Mouse (Mus musculus) heart, adult 2 months (tissue): Measurements from ENCODE around the gene Rhbdl1. TPM values are rescaled to one million over a fixed set of nuclear protein-coding genes. Genes with fewer than 3 reads are reported as not detected.

ENCODE experiments used
- DNase-seq, 2 experiments: peaks; one replicate each; pipeline ENCODE4 v3.0.0; 2021
- H3K27ac ChIP-seq: fragments of 200-600 bp; 2 replicates; pipeline ENCODE4 v1.8.1; 2022
- H3K27me3 ChIP-seq: fragments of 200-500 bp; 2 replicates; pipeline ENCODE4 v1.6.1; 2012; ENCODE audit warnings: mild to moderate bottlenecking, low read length, inconsistent platforms, mixed read lengths; ENCODE audit not compliant: control insufficient read depth, insufficient read depth
- H3K36me3 ChIP-seq: fragments of 200-500 bp; 2 replicates; pipeline ENCODE4 v1.6.1; 2012; ENCODE audit warnings: low read length, inconsistent platforms; ENCODE audit not compliant: control insufficient read depth, insufficient read depth
- H3K4me1 ChIP-seq: fragments of 200-500 bp; 2 replicates; pipeline ENCODE4 v1.6.1; 2011; ENCODE audit warnings: low read length; ENCODE audit not compliant: control insufficient read depth, insufficient read depth
- H3K4me3 ChIP-seq: fragments of 200-600 bp; 2 replicates; pipeline ENCODE4 v1.8.1; 2022
- H3K79me2 ChIP-seq: fragments of 200-500 bp; replicated peaks from 2 replicates; pipeline ENCODE4 v1.6.1; 2012; ENCODE audit warnings: mild to moderate bottlenecking, inconsistent platforms, low read length, moderate library complexity, mixed read lengths; ENCODE audit not compliant: control insufficient read depth, insufficient read depth
- H3K9ac ChIP-seq: fragments of 200-500 bp; 2 replicates; pipeline ENCODE4 v1.6.1; 2012; ENCODE audit warnings: low read depth, mild to moderate bottlenecking, control low read depth, inconsistent platforms, low read length, mixed read lengths
- CTCF ChIP-seq: fragments of 200-600 bp; IDR thresholded peaks from 2 replicates; pipeline ENCODE4 v1.8.1; 2022; ENCODE audit warnings: antibody characterized with exemption, mild to moderate bottlenecking, moderate library complexity
- EP300 ChIP-seq: fragments of 200-500 bp; IDR thresholded peaks from 2 replicates; pipeline ENCODE4 v1.6.1; 2011; ENCODE audit warnings: low read depth, low read length, control low read depth; ENCODE audit not compliant: insufficient read depth
- POLR2A ChIP-seq: fragments of 200-500 bp; IDR thresholded peaks from 2 replicates; pipeline ENCODE4 v1.6.1; 2011; ENCODE audit warnings: mild to moderate bottlenecking, low read depth, low read length, control low read depth; ENCODE audit not compliant: insufficient read depth
- WGBS: fragments of 180-500 bp; shearing (Covaris S2); methylation state at CpG from one replicate; pipeline ENCODE4 v1.1.7; 2018; 5-methylcytosine and 5-hydroxymethylcytosine counted together
- intact Hi-C: fragments of 180-260 bp; cut with DNase I; formaldehyde crosslinking; loops from one replicate; pipeline ENCODE4 v1.15.1; 2025
- polyA plus RNA-seq: library from polyadenylated mRNA; depleted of rRNA; stranded (reverse); fragments of >200 nt; gene quantifications from 2 replicates; pipeline ENCODE4 v1.2.3, GENCODE M21; 2012
- total RNA-seq, 2 experiments: library from RNA; stranded (reverse); gene quantifications; 2 replicates each; pipeline ENCODE4 v1.2.3; 2021

Rhbdl1 gene
- total and polyA plus RNA-seq, 3 experiments: 0.55 to 4.9 (median 0.82) TPM

DNA sequence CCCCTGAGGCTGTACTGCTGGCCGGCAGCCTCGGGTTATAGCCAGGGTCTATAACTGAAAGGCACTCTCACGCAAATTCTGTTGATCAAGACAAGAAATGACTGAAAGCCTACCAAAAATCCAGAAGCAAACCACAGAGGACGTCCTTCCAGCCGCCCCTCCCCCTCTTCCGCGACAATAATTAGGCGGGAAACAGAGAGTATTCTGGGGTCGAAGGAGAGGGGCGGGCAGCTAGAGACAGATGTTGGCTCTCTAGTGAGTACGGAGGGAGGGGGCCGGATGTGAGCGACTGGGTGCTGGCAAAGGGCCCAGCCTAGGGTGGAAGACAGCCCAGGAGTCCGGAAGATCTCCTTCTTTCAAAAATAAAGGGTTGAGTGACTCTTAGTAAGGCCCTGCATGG lies 44.5 kb downstream of the Rhbdl1 start, which contains the start of gene Fam173a:
Gene Fam173a, minus strand, starts transcription at position 287 of the 400 bp plus-strand sequence.
- under 1% methylated on average over 14 of the region's 14 CpGs for WGBS
- Histone ChIP-seq H3K4me1 (peaks cover 13% of the 10 kb centered on the region), H3K27me3 (no peaks in the 10 kb centered on the region), H3K4me3 (peak within 1 kb of the TSS; percentile 56), H3K9ac (peak within 1 kb of the TSS; percentile 81), H3K79me2 (no peaks in the 10 kb centered on the region), H3K36me3 (no peaks in the 10 kb centered on the region), H3K27ac (peak within 1 kb of the TSS; percentile 88)
- DNase-seq: peak; percentile 81 to 87
- peak; percentile 25; the same call in 1 of the 2 replicates for TF ChIP-seq POLR2A
- no peak for TF ChIP-seq EP300
- intact Hi-C loops: no loop called here

DNA sequence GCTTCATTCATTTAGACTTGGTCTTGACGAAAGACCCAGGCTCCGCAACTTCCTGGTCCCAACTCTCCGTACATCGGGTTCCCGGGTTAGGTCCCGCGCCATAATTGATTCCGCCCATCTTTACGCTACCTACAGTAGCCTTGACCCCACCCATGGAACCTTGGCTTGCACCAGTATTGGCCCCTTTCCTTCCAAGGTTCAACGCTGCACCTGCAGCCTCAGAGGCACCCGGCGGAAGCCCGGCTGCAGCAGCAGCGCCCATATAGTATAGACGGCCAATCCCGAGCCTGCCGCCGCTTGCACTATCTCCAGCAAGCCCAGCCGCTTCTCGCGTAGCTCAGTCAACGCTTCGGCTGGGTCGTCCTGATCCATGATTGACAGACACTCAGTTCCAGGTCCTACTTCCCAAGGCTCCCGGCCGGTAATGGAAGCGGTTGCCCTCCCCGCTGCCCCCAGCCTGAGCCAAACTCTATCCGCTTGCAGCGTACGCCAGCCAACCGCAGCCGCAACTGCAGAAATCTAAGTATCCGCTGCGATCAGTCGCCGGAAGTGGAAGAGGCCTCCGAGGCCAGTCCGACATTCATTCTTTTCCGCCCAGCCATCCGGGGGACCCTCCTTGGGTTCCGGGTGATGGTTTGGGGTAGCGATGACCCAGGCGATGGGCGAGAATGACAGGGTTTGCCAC lies 45.1 kb downstream of the Rhbdl1 start:
- Histone ChIP-seq H3K4me1 (peaks cover 12% of the 10 kb centered on the region), H3K27ac (peak overlapping the region; percentile 88), H3K27me3 (no peaks in the 10 kb centered on the region), H3K4me3 (peak overlapping the region; percentile 56), H3K9ac (peak overlapping the region; percentile 81), H3K79me2 (no peaks in the 10 kb centered on the region), H3K36me3 (no peaks in the 10 kb centered on the region)
- peak; percentile 87 to 91 for DNase-seq
- intact Hi-C loops: no loop called here
- TF ChIP-seq EP300: 0 out of 2 replicates have a peak, but pooled peaks have one; percentile 44
- peak; percentile 79 for TF ChIP-seq POLR2A
- TF ChIP-seq CTCF: no peak
- under 1% methylated on average over 45 of the region's 45 CpGs for WGBS

DNA sequence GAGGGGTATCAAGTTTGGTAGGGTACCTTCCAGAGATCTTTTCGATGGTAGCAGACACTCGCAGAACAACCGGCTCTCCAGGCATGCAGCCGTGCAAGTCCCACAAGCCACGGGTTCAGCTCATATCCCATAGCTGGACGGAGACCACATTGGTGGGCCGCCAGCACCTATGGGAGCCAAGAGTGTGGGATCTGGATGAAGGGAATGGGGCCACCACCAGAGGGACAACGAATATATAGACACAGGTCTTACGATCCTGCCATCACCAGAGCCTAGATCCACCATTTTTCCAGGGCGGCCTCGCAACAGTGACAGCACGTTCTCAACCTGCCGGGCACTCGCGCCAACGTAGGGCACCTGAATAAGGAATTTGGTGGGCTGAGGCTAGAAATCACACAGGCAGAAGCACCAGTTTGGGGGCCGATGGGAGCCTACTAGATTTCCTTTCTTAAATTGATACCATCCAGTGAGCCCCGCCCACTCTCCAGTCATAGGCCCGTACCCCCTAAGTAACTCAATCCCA lies 45.7 kb downstream of the Rhbdl1 start:
- WGBS: 26% methylated on average over 19 of the region's 19 CpGs
- Histone ChIP-seq H3K79me2 (no peaks in the 10 kb centered on the region), H3K36me3 (no peaks in the 10 kb centered on the region), H3K4me3 (peak overlapping the region; percentile 56), H3K27me3 (no peaks in the 10 kb centered on the region), H3K4me1 (peaks cover 12% of the 10 kb centered on the region), H3K27ac (no peak overlapping the region; the same call in 1 of the 2 replicates), H3K9ac (no peak overlapping the region)
- intact Hi-C loops: no loop called here
- TF ChIP-seq EP300 (no peak), POLR2A (no peak), CTCF (no peak)
- DNase-seq: no peak

DNA sequence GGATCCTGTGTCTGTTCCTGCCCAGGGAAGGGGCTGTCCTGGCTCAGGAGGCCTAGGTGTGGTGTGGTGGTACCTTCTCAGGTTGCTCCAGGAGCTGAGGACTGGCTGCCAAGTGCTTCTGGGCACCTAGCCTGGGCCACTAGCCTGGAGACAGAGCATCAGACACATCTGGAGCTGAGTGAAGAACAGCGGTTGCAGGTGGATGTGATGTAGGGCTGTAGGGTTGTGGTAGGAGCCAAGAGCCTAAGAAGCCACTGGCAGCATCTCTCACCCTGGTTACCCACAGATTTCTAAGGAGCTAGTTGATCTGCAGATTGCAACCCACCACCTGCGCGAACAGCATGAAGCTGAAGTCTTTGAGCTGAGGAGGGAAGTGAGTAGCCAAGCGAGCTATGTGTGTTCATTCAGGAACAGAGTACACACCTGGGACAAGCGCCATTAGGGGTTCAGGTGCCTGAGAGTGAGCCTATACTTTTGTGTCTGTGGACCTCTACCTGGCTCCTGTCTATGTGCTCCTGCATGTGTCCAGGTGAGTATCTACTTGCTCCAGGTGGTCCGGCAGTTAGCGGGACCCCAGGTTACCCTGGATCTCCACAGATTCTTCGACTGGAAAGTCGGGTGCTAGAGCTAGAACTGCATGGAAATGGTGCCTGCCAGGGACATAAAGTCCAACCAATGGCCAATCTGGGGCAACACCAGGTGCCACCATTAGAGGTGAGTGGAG lies 50.2 kb downstream of the Rhbdl1 start:
- TF ChIP-seq CTCF (no peak), EP300 (no peak), POLR2A (no peak)
- peak in 1 of 2 experiments; percentile 19 for DNase-seq
- no peaks in the 10 kb centered on the region for H3K79me2 ChIP-seq
- no peak overlapping the region for H3K4me3 ChIP-seq
- no peak overlapping the region for H3K27ac ChIP-seq
- 88% methylated on average over 9 of the region's 9 CpGs for WGBS
- peaks cover 4% of the 10 kb centered on the region for H3K4me1 ChIP-seq
- no peak overlapping the region for H3K9ac ChIP-seq
- intact Hi-C loops: no loop called here
- H3K27me3 ChIP-seq: no peaks in the 10 kb centered on the region
- H3K36me3 ChIP-seq: no peaks in the 10 kb centered on the region

DNA sequence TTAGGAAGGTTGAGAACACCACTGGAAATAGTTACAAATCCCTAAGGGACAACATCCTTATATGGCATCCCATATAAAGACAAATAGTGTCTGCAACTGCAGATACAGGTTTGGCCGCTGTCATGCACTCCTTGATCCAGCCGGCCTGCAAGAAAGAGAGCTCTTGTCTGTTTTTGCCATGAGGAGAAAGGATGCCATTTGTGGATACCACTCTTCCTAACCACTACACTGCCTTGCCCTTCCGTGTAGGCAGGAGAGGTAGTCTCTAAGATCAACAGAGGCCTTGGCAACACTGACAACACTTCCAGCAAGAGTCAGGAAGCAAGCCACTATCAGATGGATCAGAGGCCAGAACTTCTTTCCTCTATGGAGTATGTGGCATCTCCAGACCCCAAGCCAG lies 50.8 kb downstream of the Rhbdl1 start, which contains the start of gene Ccdc78:
Gene Ccdc78, plus strand, starts transcription at position 301 of the 400 bp plus-strand sequence.
- WGBS: 48% methylated on average over 3 of the region's 3 CpGs
- H3K27ac ChIP-seq: peak within 1 kb of the TSS; percentile 85
- no peaks in the 10 kb centered on the region for H3K36me3 ChIP-seq

More for the DNA sequence above, 50.8 kb downstream of the Rhbdl1 start, which contains the start of gene Ccdc78:
- peak in 1 of 2 experiments; percentile 14 for DNase-seq
- H3K79me2 ChIP-seq: no peaks in the 10 kb centered on the region
- H3K27me3 ChIP-seq: no peaks in the 10 kb centered on the region
- TF ChIP-seq CTCF (no peak), EP300 (no peak), POLR2A (no peak)
- H3K9ac ChIP-seq: peak within 1 kb of the TSS; percentile 37; the same call in 1 of the 2 replicates
- intact Hi-C loops: no loop called here
- peaks cover 2% of the 10 kb centered on the region for H3K4me1 ChIP-seq
- peak within 1 kb of the TSS; percentile 91 for H3K4me3 ChIP-seq
